Mouse (Mus musculus) testis, postnatal 10 days (tissue): Measurements from ENCODE around the gene Ccl2.

Experiments
- DNase-seq: peaks from one replicate; pipeline ENCODE4 v3.0.0; 2021; ENCODE audit warnings: low spot score

Gene Ccl2

DNA sequence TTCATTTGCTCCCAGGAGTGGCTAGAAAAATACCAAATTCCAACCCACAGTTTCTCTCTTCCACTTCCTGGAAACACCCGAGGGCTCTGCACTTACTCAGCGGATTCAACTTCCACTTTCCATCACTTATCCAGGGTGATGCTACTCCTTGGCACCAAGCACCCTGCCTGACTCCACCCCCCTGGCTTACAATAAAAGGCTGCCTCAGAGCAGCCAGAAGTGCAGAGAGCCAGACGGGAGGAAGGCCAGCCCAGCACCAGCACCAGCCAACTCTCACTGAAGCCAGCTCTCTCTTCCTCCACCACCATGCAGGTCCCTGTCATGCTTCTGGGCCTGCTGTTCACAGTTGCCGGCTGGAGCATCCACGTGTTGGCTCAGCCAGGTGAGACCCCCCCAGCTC is at the start of gene Ccl2:
TSS of gene Ccl2 (plus strand) at position 216 of the 400 bp plus-strand sequence.
- peak; percentile 56 for DNase-seq

DNA sequence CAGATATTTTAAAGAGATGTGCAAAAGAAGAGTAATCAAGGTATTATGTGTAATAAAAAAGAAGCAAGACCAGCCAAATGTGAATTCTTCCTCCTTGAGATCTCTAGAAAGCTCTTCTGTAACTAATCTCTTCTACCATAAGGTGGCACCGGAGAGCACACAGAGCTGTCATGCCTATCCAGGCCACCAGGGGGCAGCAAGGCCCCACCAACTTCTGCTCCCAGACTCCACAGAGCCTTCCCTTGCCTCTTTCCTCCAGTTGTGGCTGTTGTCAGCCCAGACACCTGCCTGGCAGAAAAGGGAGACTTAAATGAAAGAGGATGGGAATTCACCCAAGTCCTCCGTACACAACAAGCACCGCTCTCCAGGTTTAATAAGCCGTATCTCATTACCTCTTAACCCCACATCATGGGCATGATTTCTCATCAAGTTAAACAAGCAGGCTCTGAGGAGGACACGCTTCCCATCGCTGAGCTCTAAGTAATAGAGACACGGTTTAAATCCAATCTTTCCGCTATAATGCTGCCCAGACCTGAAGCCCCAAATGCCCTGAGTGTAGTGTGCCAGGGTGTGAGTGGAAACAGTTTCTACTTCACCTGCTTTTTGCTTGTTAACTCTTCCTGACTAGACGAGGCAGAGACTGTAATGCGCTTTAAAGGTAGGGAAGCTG is 39.1 kb upstream of the Ccl2 start:
- peak; percentile 78 for DNase-seq

DNA sequence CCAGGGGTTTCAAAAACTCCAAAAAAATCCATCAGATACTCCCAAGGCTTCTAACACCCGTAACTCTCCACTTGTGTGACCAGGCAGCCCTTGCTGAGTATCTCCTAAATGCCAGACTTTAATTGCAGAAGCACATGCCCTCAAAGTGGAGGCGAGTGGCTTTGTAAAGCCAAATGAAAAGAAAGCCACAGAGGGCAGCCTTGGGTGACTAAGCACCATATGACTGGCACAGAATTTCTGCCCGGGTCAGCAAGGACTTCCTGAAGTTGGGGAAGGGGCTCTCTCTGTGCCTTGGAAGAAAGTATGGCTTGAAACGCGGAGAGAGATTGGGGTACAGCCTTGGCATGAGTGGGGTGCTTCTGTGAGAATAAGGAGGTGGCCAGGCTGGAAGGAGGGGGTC is 38.3 kb upstream of the Ccl2 start:
- DNase-seq = no peak

DNA sequence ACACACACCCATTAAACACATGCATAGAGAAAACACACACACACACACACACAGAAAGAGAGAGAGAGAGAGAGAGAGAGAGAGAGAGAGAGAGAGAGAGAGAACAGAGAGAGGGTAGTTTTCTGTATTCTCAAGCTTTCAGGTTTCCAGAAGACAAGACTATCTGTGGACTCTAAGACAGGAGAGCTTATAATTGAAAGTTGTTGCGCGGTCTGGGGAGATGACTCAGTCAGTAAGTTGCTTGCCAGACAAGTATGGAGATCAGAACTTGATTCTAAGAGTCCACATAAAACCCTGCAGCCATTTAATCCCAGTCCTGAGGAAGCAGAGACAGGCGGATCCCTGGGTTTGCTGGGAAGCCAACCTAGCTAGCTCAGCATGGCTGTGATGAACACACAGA is 36.7 kb upstream of the Ccl2 start:
- DNase-seq = no peak

DNA sequence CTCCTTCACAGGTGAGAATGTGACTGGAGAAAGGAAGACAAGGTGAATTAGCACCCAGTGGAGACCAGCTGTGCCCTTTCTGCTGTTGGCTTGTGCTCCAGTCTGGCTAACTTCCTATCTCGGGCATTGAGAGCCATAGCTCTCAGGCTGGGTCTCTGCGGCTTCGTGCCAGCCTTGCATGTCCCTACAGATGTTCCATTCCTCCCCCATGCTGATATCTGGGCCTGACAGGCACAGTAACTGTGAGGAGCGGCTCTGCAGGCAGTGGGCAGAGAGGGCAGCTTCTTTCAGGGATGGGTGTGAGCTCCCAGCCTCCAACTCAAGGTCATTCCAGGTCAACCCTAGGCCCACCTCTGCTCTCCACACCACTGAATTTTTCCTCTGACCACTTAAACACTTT is 35.9 kb upstream of the Ccl2 start:
- DNase-seq = no peak

DNA sequence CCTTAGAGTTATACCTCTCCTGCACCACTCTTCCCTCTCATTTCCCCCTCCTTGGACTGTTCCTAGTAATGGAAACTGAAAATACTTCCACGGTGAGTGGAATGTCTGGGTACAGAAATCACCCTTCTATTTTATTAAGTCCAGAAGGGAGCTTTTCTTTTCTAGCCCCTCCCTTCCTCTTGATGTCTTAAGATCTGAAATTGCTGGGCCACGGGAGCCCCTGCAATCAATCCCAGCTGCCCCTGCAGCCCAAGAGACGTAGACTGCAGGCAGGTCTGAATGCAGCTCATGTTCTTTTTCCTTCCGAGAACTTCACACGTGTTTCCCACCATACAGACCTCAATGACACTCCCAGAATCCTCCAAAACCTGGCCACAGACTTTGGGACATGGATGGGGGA is 34.8 kb upstream of the Ccl2 start:
- no peak for DNase-seq

DNA sequence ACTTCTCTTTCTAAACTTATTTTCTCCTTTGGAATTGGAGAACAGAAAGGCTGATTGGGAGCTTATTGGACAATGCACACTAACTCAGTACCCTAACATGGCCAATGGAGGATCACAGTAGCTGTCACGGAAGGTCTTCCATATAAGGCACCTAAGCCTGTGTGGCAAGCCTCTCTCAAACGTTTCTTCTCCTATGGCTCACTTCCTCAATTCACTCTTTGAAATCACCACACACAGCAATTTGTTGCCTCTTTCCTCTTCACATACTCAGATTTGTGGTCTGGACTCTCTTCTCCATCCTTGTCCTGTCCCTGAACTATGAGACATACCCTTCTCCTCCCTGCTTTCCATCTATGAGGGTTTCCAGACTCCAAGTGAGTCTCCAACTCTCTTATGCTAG is 30.6 kb upstream of the Ccl2 start:
- no peak for DNase-seq

DNA sequence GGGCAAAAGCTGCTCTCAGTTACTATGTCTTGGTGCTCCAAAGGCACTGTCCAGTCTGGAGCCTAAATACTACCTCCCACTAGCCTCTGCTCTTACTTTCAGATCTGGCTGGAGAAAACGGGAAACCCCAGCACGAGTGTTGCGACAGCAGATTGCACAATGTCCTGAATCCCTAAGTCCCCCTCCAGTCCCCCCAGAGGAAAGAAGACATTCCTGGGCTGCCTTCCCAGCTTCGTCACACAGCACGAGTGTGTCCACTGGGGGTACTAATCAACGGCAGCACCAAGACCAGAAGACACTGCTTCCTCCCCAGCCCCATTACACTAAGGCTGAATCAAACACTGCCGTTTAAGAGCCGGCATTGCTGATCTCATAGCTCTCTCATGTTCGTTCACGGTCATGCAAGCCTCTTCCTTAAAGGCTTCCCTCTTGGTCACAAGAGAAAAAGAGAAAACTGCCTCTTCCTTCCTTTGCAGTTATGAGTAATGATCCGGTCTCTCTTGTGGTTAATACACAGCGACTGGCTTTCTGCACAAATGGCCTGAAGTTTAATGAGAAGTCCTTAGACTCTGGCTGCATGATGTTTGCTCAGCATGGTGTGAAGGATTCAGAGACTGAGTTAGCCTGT is 28.5 kb upstream of the Ccl2 start:
- DNase-seq = no peak

DNA sequence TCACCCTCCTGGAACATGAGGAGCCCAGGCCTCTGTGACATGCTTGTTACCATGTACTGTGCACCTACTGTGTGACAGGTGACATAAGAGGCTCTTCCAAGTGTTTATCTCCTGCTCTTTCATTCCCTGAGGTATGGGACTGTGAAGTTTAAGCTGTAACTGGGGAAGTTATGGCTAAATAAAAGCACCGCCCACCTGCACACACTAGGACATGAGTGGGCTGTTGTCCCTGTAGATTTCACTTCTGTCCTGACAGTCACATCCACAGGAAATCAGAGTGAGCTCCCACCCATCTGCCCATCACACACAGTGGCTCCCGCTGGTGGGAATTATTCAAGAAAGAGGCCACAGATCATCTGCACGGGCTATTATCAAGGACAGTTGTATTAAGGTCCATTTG is 25.3 kb upstream of the Ccl2 start:
- DNase-seq = no peak

DNA sequence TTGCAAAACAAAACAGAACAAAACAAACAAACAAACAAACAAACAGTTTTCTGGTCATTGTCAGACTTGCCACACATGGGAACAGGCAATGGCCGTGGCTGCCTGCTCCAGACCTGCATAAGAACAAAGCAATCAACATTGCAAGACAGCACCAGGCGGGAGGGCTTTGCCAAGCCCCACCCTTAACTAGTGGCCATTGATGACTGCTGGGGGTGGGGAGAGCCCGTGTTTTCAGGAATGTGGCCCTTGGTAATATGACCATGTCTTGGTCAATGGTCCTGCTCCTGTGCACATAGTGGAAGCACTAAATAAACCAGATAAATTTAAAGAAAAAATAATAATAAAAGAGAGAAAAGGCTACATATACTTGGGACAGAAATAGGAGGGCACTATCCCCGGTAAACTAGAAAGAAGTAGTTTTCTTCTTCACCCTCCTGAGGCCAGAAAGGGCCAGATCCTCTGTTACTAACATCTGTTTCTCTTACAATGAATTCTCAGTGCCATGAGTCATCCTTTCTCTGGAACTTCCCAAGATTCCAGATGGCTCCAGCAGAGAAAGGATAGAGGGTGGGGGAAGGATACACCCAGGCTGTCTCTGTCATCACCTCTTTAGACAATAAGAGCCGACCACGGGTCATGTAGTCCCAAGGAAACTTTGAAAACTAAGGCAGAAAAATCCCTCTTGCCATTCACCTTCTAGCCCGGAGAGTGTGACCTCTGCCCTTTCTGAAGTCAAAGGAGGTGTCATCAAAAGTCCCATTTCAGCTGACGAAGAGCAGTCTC is 23.8 kb upstream of the Ccl2 start:
- no peak for DNase-seq

DNA sequence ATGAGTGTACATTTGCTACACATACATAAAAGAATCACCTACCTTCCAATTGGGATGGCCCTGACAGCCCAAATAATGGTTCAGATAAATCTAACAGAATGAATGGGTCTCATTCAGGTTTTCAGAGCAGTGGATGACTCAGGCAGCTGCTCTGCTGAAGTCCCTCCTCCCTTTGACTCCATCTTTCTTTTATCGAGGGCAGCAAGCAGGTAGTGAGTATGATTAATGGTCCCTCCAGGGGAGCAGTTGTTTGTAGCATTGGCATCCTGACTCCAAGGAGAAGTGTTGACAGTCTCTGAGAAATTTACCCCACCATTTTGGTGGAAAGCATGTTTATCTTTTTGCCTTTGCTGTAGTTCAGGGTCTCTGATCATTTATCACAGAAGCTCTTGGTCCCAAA is 21.6 kb upstream of the Ccl2 start:
- DNase-seq = no peak

DNA sequence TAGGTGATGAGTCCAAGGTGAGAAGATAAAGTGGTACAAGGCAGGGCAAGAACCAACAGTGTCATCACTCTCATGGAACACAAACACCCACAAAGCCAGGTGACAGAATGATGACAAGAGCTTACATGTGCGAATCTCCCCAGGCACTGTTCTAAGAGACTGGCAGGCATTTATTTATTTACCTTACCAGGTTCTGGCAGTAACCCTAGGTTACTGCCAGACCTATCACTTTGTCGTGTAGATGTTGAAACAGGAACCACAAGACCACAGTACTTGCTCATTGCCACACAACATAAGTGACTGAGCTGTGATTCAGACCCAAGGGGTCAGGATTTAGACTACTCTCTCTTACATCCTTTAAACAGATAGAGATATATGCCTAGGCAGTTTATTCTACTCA is 20.3 kb upstream of the Ccl2 start:
- no peak for DNase-seq

DNA sequence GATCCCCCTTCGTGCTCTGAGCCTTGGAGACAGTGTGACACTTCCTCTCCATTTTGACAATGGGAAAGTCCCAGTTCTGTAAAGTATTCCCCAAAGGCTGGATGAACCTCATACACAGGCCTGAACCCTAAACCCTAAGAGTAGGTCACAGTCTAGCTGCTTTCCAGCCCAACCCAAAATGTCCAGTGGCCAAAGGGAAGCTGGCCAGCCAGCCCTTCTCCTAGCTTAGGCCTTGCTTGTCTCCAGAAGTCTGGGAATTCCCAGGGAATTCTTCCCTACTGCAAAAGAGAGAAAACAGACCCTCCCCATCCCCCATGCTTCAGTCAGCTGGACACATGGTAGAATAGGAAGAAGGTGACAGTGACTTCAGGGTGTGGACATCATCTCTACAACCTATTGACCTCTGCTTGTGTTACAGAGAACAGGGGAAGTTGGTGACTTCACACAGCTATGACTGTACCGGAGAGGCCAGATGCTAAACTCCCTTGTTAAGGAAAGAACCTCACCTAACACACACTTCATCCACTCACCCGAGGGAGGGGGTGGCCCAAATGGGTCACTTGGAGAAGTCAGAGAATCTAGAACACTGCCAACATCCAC is 19.1 kb upstream of the Ccl2 start:
- DNase-seq = no peak

DNA sequence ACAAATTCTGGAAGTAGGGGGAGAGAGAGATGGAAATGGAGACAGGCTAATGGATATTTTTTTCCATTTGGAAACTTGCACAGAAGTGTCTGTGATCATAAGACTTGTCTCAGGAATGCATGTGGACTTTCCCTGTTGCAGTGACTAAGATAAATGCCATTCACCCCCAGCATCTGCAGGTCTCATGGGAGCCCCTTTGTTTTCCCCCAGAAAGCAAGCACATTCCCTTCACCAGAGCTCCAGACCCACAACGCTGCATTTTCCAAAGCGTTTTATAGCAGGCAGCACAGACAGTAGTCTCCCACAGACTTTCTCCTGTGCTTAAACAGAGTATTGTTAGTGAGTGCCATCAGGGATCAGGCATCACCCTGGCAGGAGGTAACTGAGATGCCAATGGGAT is 16.0 kb upstream of the Ccl2 start:
- no peak for DNase-seq

DNA sequence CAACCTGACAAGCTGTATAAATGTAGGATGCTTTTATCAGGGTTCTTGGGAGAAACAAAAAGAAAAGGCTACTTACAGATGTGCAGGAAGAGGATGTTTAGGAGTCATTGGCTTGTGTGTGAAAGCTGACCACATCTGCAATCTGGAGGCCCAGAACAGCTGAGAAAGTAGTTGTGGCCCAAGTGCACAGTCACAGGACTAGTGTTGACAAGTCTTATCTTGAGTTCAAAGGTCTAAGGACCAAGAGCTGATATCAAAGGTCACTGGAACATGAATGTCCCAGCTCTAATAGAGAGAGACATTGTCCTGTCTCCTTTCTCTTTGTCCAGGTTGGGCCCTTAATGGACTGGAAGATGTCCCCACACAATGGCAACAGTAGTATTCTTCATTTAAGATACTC is 15.6 kb upstream of the Ccl2 start:
- DNase-seq = no peak

DNA sequence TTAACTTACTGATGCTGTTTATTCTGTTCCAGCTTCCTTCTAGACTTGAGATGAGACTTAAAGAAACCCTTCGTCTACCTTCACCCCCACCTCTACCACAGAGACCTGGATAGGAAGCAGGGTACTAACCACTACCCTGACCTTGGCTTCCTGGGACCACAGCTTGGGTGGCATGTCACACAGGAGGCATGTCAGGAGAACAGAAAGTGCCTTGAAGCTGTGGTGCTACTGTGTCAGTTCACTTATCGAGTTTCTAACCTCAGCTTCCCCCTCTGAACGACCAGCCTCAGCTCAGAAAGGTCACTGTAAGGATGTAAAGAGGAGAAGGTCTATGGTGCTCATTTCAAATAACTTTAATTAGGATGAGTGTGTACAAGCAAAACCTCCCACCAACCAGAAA is 14.0 kb upstream of the Ccl2 start:
- no peak for DNase-seq

DNA sequence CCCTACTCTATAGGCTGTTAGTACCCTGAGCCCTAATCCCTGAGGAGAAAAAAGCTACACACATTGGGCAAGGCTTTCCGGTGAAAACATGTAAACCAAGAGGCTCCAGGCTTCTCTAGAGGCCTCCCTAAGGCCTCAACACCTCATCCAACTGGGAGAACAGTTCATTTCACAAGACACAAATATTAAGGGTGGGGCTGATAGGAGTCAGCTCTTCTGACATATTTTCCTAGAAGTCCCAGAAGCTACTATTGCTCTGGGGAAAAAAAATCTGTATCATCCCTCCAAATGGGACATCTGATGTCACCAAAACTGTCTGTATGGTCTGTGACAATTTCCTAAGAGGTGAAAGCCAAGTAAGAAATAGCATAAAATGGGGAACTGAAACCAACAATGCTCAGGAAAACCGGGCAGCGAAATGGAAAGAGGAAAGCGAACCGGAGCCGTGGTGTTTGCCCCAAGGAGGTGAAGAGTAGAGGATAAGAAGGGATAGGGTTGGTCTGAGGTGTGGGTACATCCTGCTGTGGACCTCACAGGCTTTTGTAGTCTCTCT is 12.8 kb upstream of the Ccl2 start:
- no peak for DNase-seq

DNA sequence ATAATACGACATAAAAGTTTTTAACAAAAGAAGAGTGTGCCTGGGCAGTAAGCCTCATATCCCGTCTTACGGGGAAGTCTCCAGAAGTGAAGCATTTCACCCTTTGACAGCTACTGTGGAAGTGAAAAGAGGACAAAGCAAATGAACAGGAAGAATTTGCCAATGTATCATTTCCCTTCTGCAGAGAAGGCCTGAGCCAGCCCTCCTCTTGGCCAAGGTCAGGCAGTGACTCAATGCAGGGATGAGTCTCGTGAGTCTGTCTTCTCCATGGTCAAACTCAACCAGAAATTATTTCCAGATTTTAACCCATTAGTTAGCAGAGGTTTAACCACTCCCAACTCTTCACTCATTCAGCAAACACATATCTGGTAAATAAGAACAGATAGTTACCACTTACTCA is 11.6 kb upstream of the Ccl2 start:
- DNase-seq = no peak

DNA sequence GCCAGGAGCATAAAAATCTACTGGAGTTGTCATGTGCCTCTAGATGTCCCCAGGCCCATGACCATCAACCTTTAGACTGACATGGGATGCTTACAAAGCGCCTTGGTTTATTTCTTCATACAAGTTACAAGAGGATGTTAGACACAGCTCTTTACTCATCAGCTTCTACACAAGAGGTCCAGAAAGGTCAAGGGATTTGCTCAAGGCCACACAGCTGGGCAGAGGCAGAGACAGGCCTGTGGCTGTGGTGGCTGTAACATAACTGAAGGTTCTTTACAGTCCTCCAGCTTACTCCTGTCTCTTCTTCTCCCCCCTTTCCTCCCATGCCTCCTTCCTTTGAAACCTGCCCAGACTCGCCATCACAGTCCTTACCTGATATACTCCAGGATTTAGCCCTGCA is 5.2 kb upstream of the Ccl2 start:
- DNase-seq = no peak

DNA sequence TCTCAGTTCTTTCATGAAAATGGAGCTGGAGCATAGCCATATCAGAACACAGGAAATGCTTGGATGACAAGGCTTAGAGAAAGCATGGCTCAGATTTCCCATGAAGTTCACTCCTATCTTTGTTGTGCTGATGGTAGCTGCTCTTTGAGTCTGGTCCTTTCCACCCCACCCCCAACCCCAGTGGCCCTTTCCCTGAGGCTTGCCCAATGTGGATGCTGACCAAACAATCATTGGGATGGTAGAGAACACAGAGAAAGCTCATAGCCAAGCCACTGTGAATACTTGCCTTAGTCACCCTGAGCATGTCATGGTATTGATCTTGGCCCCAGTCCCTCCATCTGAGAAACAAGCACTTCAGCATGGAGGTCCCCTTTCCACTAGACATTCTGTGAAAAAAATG is 3.2 kb upstream of the Ccl2 start:
- DNase-seq = no peak

DNA sequence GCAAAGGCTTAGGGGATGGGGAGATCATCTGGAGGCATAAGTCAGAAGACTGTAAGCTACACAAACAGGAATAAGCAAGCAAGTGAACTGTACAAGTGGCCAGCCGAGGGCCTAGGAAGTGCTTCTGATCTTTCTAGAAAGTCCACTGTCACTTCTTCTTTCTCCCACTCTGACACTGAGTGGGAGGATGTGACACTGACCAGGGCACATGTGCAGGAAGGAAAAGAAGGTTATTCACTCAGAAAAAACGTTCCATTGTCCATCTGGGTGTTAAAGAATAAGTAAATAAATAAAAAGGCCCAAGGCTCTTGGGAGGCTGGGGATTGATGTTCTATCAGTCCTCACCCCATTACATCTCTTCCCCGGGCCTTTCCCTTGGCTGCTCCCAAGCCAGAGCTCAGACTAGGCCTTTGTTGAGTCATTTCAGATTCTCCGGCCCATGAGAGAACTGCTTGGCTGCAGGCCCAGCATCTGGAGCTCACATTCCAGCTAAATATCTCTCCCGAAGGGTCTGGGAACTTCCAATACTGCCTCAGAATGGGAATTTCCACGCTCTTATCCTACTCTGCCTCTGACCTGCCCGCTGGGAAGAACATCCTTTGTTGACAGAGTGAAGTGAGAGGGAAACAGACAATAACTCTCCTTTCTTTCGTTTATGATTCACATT is 2.6 kb upstream of the Ccl2 start:
- peak; percentile 71 for DNase-seq

DNA sequence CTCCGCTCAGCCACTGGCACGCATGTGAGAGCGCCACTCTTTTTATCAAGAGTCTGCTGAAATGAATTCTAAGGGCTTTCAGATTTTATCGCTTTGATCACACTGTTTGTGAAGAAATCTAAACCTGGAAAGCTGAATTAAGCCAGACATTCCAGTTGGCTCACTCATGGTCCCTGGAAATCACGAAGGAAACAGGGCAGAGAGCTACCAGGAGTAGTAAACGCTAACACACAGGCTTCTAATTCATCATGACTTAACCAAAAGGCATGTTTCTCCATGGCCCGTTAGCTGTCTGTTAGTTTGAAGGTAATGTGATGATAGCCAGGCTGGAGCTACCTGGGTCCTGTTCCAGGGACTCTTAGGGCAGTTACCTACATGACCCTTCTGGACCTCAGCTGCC is 925 bp upstream of the Ccl2 start:
- no peak for DNase-seq
